Mouse (Mus musculus): Measurements from ENCODE around the gene Glrx5. TPM values are rescaled to one million over a fixed set of nuclear protein-coding genes. Genes with fewer than 3 reads are reported as not detected.

Glrx5 gene
- polyA plus RNA-seq, 1 experiment from 2014 or later, result 424 TPM

DNA sequence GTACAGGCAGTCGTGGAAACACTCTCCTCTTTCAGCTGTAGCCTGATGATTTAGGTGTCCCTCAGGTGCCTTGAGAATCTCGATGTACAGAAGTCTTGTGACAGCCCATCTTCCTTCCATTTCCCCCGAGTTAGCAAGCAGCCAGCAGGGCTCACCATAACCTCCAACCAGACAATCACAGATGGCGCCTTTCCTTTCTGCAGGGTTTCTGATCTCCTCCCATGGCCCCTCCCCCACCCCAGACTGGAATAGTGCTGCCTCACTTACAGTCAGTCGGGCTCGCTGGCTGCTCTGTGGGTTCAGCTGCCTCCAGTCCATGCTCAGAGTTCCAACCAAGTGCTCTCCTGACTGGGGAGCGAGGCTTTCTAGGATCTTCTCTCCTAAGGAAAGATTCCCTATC, 10.3 kb upstream of the Glrx5 start:
- H3K27ac ChIP-seq (ENCODE audit: low read length), result peak overlapping the region; percentile 94
- peak overlapping the region; percentile 14; the same call in 1 of the 2 replicates for H3K4me2 ChIP-seq (ENCODE audit: low read depth, low read length)
- H3K9me3 ChIP-seq (replicated peaks; ENCODE audit: control insufficient read depth, low read length), result peaks cover 9% of the 10 kb centered on the region
- WGBS (ENCODE audit: insufficient replicate concordance), result 25% methylated on average over 7 of the region's 7 CpGs
- peak overlapping the region; percentile 50 for H3K9ac ChIP-seq (ENCODE audit: low read depth, low read length)
- no peak for ATAC-seq (ENCODE audit: low read depth)
- no peak overlapping the region; the same call in 1 of the 2 replicates for H3K4me3 ChIP-seq (ENCODE audit: low read depth, low read length)
- H3K4me1 ChIP-seq (ENCODE audit: control insufficient read depth, low read depth, low read length), result peaks cover 71% of the 10 kb centered on the region
- H3K27me3 ChIP-seq (ENCODE audit: control insufficient read depth, insufficient read depth, low read depth, low read length), result no peaks in the 10 kb centered on the region
- H3K36me3 ChIP-seq (ENCODE audit: control insufficient read depth, insufficient read depth), result peaks cover 3% of the 10 kb centered on the region; the same call in 1 of the 2 replicates

GRCm38 (mm10) chr12:105022776-105023175, 9.7 kb upstream of the Glrx5 start:
- Histone ChIP-seq H3K9ac (ENCODE audit: low read depth, low read length) (no peak overlapping the region), H3K4me1 (ENCODE audit: control insufficient read depth, low read depth, low read length) (peaks cover 70% of the 10 kb centered on the region), H3K27me3 (ENCODE audit: control insufficient read depth, insufficient read depth, low read depth, low read length) (no peaks in the 10 kb centered on the region), H3K36me3 (ENCODE audit: control insufficient read depth, insufficient read depth) (peaks cover 3% of the 10 kb centered on the region; the same call in 1 of the 2 replicates), H3K27ac (ENCODE audit: low read length) (no peak overlapping the region), H3K4me3 (ENCODE audit: low read depth, low read length) (no peak overlapping the region), H3K4me2 (ENCODE audit: low read depth, low read length) (no peak overlapping the region), H3K9me3 (replicated peaks; ENCODE audit: control insufficient read depth, low read length) (peaks cover 9% of the 10 kb centered on the region)
- ATAC-seq (ENCODE audit: low read depth), result no peak
- WGBS (ENCODE audit: insufficient replicate concordance), result 89% methylated on average over 9 of the region's 9 CpGs

DNA sequence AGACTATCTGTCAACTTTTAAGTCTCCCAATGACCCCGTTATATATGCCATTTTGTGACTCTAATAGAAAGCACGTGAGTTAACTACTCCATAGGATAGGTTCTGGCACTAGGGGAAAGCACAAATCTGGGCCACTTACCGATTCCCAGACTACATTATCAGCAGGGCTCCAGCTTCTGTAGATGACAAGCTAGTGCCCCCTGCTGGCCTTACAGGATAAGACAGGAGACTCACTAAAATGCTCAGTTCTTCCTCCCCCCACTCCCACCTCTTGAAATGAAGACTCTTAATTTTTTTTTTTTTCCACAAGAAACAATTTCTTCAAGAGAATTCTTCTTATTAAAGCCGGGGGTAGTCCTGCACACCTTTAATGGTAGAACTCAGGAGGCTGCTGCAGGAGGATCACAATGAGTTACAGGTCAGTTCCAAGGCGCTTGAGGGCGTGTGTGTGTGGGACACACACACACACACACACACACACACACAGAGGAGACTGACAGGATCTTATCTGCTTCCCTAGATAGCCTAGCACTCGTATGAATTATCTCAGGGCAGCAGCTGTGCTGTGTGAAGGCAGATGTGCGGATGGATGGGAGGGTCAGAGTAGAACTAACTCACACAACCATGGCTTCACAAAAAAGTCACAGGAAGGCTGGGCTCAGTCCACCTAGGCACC, 7.1 kb upstream of the Glrx5 start:
- ATAC-seq (ENCODE audit: low read depth), result peak; percentile 86
- peak overlapping the region; percentile 65 for H3K4me2 ChIP-seq (ENCODE audit: low read depth, low read length)
- H3K36me3 ChIP-seq (ENCODE audit: control insufficient read depth, insufficient read depth), result peaks cover 19% of the 10 kb centered on the region
- peaks cover 69% of the 10 kb centered on the region for H3K4me1 ChIP-seq (ENCODE audit: control insufficient read depth, low read depth, low read length)
- no peaks in the 10 kb centered on the region for H3K27me3 ChIP-seq (ENCODE audit: control insufficient read depth, insufficient read depth, low read depth, low read length)
- peak overlapping the region; percentile 64 for H3K9ac ChIP-seq (ENCODE audit: low read depth, low read length)
- H3K27ac ChIP-seq (ENCODE audit: low read length), result peak overlapping the region; percentile 97
- WGBS (ENCODE audit: insufficient replicate concordance), result 13% methylated on average over 8 of the region's 8 CpGs
- peak overlapping the region; percentile 34 for H3K4me3 ChIP-seq (ENCODE audit: low read depth, low read length)
- peaks cover 9% of the 10 kb centered on the region for H3K9me3 ChIP-seq (replicated peaks; ENCODE audit: control insufficient read depth, low read length)

- Histone ChIP-seq H3K4me3 (ENCODE audit: low read depth, low read length) (peak overlapping the region; percentile 34), H3K9ac (ENCODE audit: low read depth, low read length) (peak overlapping the region; percentile 64), H3K27ac (ENCODE audit: low read length) (peak overlapping the region; percentile 97), H3K4me1 (ENCODE audit: control insufficient read depth, low read depth, low read length) (peaks cover 68% of the 10 kb centered on the region), H3K36me3 (ENCODE audit: control insufficient read depth, insufficient read depth) (peaks cover 20% of the 10 kb centered on the region), H3K9me3 (replicated peaks; ENCODE audit: control insufficient read depth, low read length) (peaks cover 9% of the 10 kb centered on the region), H3K27me3 (ENCODE audit: control insufficient read depth, insufficient read depth, low read depth, low read length) (no peaks in the 10 kb centered on the region), H3K4me2 (ENCODE audit: low read depth, low read length) (peak overlapping the region; percentile 65)
- WGBS (ENCODE audit: insufficient replicate concordance), result 13% methylated on average over 10 of the region's 10 CpGs
- peak; percentile 54 for ATAC-seq (ENCODE audit: low read depth)
These were observed 6.4 kb upstream of the Glrx5 start for GRCm38 (mm10) chr12:105025947-105026586.

DNA sequence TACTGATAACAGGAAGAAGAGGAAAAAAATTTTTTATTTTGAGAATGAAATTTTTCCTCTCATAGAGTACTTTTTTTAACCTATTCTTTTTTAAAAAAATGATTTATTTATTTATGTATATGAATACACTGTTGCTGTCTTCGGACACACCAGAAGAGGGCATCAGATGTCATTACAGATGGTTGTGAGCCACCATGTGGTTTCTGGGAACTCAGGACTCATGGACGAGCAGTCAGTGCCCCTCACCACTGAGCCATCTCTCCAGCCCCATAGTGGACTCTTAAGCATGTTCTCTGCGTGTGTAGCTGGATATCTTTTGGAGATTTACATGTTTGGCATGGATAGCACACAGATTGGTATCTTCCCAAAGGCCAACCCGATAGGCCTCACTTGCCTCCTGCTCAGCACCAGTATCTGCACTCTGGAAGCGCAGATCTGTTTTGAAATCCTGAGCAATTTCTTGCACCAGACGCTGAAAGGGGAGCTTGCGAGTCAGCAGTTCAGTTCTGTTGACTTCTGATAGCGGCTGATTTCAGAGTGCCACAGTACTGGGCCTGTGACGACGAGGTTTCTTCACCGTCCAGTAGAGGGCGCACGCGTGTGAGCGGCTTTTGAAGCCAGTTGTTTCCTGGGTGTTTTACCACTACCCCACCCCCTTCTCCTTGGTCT, 5.0 kb upstream of the Glrx5 start:
- H3K9me3 ChIP-seq (replicated peaks; ENCODE audit: control insufficient read depth, low read length), result peaks cover 9% of the 10 kb centered on the region
- H3K27me3 ChIP-seq (ENCODE audit: control insufficient read depth, insufficient read depth, low read depth, low read length), result no peaks in the 10 kb centered on the region
- H3K27ac ChIP-seq (ENCODE audit: low read length), result peak overlapping the region; percentile 99
- peaks cover 20% of the 10 kb centered on the region for H3K36me3 ChIP-seq (ENCODE audit: control insufficient read depth, insufficient read depth)
- ATAC-seq (ENCODE audit: low read depth), result peak; percentile 35
- H3K4me1 ChIP-seq (ENCODE audit: control insufficient read depth, low read depth, low read length), result peaks cover 59% of the 10 kb centered on the region
- 7% methylated on average over 15 of the region's 15 CpGs for WGBS (ENCODE audit: insufficient replicate concordance)
- no peak overlapping the region for H3K4me3 ChIP-seq (ENCODE audit: low read depth, low read length)
- H3K9ac ChIP-seq (ENCODE audit: low read depth, low read length), result no peak overlapping the region
- H3K4me2 ChIP-seq (ENCODE audit: low read depth, low read length), result peak overlapping the region; percentile 29

GRCm38 (mm10) chr12:105029890-105030289, 2.6 kb upstream of the Glrx5 start:
- peak overlapping the region; percentile 78; the same call in 1 of the 2 replicates for H3K4me3 ChIP-seq (ENCODE audit: low read depth, low read length)

DNA sequence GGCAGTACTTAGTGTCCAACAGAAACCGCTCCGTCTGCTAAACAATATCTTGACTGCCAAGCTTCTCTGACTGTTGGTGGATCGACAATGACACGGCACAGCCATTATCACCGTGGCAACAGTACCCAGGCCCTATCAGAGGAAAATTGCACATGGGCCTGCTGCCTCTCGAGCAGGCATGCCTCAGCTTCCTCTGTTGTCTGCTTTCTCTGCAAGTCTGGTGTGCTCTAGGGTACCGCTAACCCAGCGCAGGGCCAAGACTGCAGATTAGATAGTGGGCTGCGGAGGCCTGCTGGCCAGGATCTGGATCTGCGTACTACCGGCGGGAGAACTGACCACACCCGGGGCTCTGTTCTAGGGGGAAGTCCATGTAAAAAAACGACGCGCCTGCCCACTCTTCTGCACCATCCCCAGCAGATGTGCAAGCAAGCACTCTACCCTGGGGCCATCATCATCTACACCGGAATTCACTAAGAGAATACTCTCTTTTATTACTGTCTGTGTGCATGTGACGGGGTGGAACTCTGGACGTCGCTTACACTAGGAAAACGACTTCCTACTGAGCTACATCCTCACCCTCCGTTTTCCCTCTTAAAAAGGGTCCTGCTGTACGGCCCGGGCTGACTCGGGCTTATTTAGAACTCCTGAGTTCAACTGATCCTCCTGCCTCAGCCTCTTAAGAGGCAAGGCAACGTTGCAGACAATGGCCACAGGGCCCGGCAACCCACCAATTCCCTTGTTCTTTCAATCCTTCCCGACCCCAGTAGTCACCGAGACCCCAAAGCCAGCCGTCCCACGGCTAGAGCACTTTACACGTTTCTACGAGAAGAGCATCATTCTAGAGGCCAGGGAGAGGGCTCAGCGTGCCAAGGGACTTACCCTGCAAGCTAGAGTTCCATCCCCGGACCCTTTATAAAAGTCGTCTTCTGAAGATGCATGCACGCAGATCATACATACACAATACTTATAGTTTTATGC, 1.1 kb upstream of the Glrx5 start:
- Histone ChIP-seq H3K9me3 (replicated peaks; ENCODE audit: control insufficient read depth, low read length) (no peaks in the 10 kb centered on the region), H3K4me3 (ENCODE audit: low read depth, low read length) (peak overlapping the region; percentile 78), H3K36me3 (ENCODE audit: control insufficient read depth, insufficient read depth) (peaks cover 29% of the 10 kb centered on the region), H3K27me3 (ENCODE audit: control insufficient read depth, insufficient read depth, low read depth, low read length) (no peaks in the 10 kb centered on the region), H3K9ac (ENCODE audit: low read depth, low read length) (peak overlapping the region; percentile 74), H3K27ac (ENCODE audit: low read length) (peak overlapping the region; percentile 84), H3K4me1 (ENCODE audit: control insufficient read depth, low read depth, low read length) (peaks cover 61% of the 10 kb centered on the region), H3K4me2 (ENCODE audit: low read depth, low read length) (peak overlapping the region; percentile 68)
- no peak for ATAC-seq (ENCODE audit: low read depth)
- WGBS (ENCODE audit: insufficient replicate concordance), result 2% methylated on average over 37 of the region's 37 CpGs

More at GRCm38 (mm10) chr12:105029890-105030289, 2.6 kb upstream of the Glrx5 start:
- ATAC-seq (ENCODE audit: low read depth), result no peak
- Histone ChIP-seq H3K27me3 (ENCODE audit: control insufficient read depth, insufficient read depth, low read depth, low read length) (no peaks in the 10 kb centered on the region), H3K9ac (ENCODE audit: low read depth, low read length) (no peak overlapping the region), H3K4me1 (ENCODE audit: control insufficient read depth, low read depth, low read length) (peaks cover 63% of the 10 kb centered on the region), H3K4me2 (ENCODE audit: low read depth, low read length) (peak overlapping the region; percentile 68; the same call in 1 of the 2 replicates), H3K36me3 (ENCODE audit: control insufficient read depth, insufficient read depth) (peaks cover 17% of the 10 kb centered on the region), H3K9me3 (replicated peaks; ENCODE audit: control insufficient read depth, low read length) (no peaks in the 10 kb centered on the region), H3K27ac (ENCODE audit: low read length) (peak overlapping the region; percentile 84)
- WGBS (ENCODE audit: insufficient replicate concordance), result 79% methylated on average over 9 of the region's 9 CpGs
